In genomic region chr10:56405934-56406333, GRCm38 (mm10) we compare ENCODE assay signal across 19 mouse cellular contexts. TPM values are rescaled to one million over a fixed set of nuclear protein-coding genes. Genes with fewer than 3 reads are reported as not detected.
"Had no signal": no experiment of that assay in that cellular context is flagged by ENCODE, and none has a peak within 500 bp of the region (broad histone marks: within the 10 kb centered on the region; RNA-seq: fewer than 3 reads in every experiment).

No protein-coding gene starts in this region.

- H3K4me2 ChIP-seq: intestine, embryonic 15.5 days; kidney, embryonic 15.5 days; limb, embryonic 13.5 days; liver, embryonic 11.5 days; liver, embryonic 15.5 days; midbrain, embryonic 15.5 days; neural tube, embryonic 12.5 days; stomach, embryonic 15.5 days had no signal

- H3K27ac ChIP-seq: intestine, embryonic 15.5 days; kidney, embryonic 15.5 days; limb, embryonic 13.5 days; liver, embryonic 15.5 days; macrophage; midbrain, embryonic 15.5 days; neural tube, embryonic 12.5 days; stomach, embryonic 15.5 days had no signal

- H3K4me3 ChIP-seq: intestine, embryonic 15.5 days; kidney, embryonic 15.5 days; limb, embryonic 13.5 days; liver, embryonic 15.5 days; midbrain, embryonic 15.5 days; neural tube, embryonic 12.5 days; stomach, embryonic 15.5 days had no signal

- H3K4me1 ChIP-seq: intestine, embryonic 15.5 days; kidney, embryonic 15.5 days; limb, embryonic 13.5 days; liver, embryonic 15.5 days; midbrain, embryonic 15.5 days; neural tube, embryonic 12.5 days; stomach, embryonic 15.5 days had no signal

- H3K27me3 ChIP-seq: intestine, embryonic 15.5 days; kidney, embryonic 15.5 days; limb, embryonic 13.5 days; liver, embryonic 15.5 days; midbrain, embryonic 15.5 days; neural tube, embryonic 12.5 days; stomach, embryonic 15.5 days had no signal

- H3K36me3 ChIP-seq: intestine, embryonic 15.5 days; kidney, embryonic 15.5 days; limb, embryonic 13.5 days; liver, embryonic 15.5 days; midbrain, embryonic 15.5 days; neural tube, embryonic 12.5 days; stomach, embryonic 15.5 days had no signal

- H3K9ac ChIP-seq: intestine, embryonic 15.5 days; kidney, embryonic 15.5 days; limb, embryonic 13.5 days; liver, embryonic 15.5 days; midbrain, embryonic 15.5 days; neural tube, embryonic 12.5 days; stomach, embryonic 15.5 days had no signal

- H3K9me3 ChIP-seq: intestine, embryonic 15.5 days; kidney, embryonic 15.5 days; limb, embryonic 13.5 days; liver, embryonic 15.5 days; midbrain, embryonic 15.5 days; neural tube, embryonic 12.5 days; stomach, embryonic 15.5 days had no signal

- DNase-seq: kidney, adult 2 months; kidney, postnatal 36 days; lung, adult 2 months; lung, postnatal 10 days; retina, postnatal 1 day; right cerebral cortex, postnatal 4 days; spleen, adult 18-20 months; thymus, adult 18-20 months; thymus, postnatal 14 days had no signal

- ATAC-seq: intestine, embryonic 15.5 days; midbrain, embryonic 15.5 days had no signal

RNA-seq across cellular contexts. Expression of gene Gja1, which starts 28.8 kb away (rescaled TPM):
- total RNA-seq: monocyte, adult 5-6 weeks had no signal
